Mouse (Mus musculus) liver, embryonic 15.5 days (tissue): ENCODE results near the gene Lpp. TPM values are rescaled to one million over a fixed set of nuclear protein-coding genes. Genes with fewer than 3 reads are reported as not detected.

ENCODE experiments used
- ATAC-seq: fragments of 200-750 bp; cut with Nextera tagmentation; 2 replicates; pipeline ENCODE4 v1.8.0; 2017; ENCODE audit warnings: moderate number of reproducible peaks, mild to moderate bottlenecking, moderate library complexity; ENCODE audit not compliant: insufficient read depth
- H3K27ac ChIP-seq: fragments of 300-500 bp; sonication (generic); replicated peaks from 2 replicates; pipeline ENCODE4 v1.5.1; 2015; ENCODE audit warnings: mild to moderate bottlenecking, inconsistent platforms
- H3K27me3 ChIP-seq: fragments of 300-500 bp; sonication (generic); 2 replicates; pipeline ENCODE4 v1.6.1; 2015; ENCODE audit warnings: mild to moderate bottlenecking, inconsistent platforms
- H3K36me3 ChIP-seq: fragments of 300-500 bp; sonication (generic); replicated peaks from 2 replicates; pipeline ENCODE4 v1.6.1; 2015; ENCODE audit warnings: moderate library complexity, mild to moderate bottlenecking, inconsistent platforms
- H3K4me1 ChIP-seq: fragments of 300-500 bp; sonication (generic); replicated peaks from 2 replicates; pipeline ENCODE4 v1.6.1; 2015; ENCODE audit warnings: inconsistent platforms
- H3K4me2 ChIP-seq: fragments of 300-500 bp; sonication (generic); 2 replicates; pipeline ENCODE4 v1.6.1; 2015; ENCODE audit warnings: moderate library complexity, mild to moderate bottlenecking, inconsistent platforms
- H3K4me3 ChIP-seq: fragments of 300-500 bp; sonication (generic); replicated peaks from 2 replicates; pipeline ENCODE4 v1.5.1; 2015; ENCODE audit warnings: mild to moderate bottlenecking, inconsistent platforms
- H3K9ac ChIP-seq: fragments of 300-500 bp; sonication (generic); 2 replicates; pipeline ENCODE4 v1.6.1; 2015; ENCODE audit warnings: moderate library complexity, mild to moderate bottlenecking, inconsistent platforms
- H3K9me3 ChIP-seq: fragments of 300-500 bp; sonication (generic); replicated peaks from 2 replicates; pipeline ENCODE4 v1.6.1; 2016; ENCODE audit warnings: inconsistent platforms
- WGBS: fragments of 180-500 bp; shearing (Covaris S2); methylation state at CpG from one replicate; pipeline ENCODE4 v1.1.7; 2015; ENCODE audit warnings: mixed read lengths; ENCODE audit not compliant: insufficient replicate concordance; 5-methylcytosine and 5-hydroxymethylcytosine counted together
- polyA plus RNA-seq: library from polyadenylated mRNA; unstranded; fragments of >200 nt; fragmentation: Nextera tagmentation; extraction: Ambion mirVana; gene quantifications from 2 replicates; pipeline ENCODE4 v1.2.1, GENCODE M21; 2015

Gene Lpp
- polyA plus RNA-seq, 1 experiment from 2014 or later: 7.2 TPM

GRCm38 (mm10) chr16:24560998-24561397 lies 167.7 kb downstream of the Lpp start:
- Histone ChIP-seq H3K4me3 (no peak overlapping the region), H3K9ac (no peak overlapping the region), H3K27me3 (no peaks in the 10 kb centered on the region), H3K36me3 (no peaks in the 10 kb centered on the region), H3K4me2 (no peak overlapping the region), H3K4me1 (no peaks in the 10 kb centered on the region), H3K9me3 (no peaks in the 10 kb centered on the region), H3K27ac (no peak overlapping the region)
- ATAC-seq: no peak
- WGBS: 70% methylated on average over 2 of the region's 2 CpGs

DNA sequence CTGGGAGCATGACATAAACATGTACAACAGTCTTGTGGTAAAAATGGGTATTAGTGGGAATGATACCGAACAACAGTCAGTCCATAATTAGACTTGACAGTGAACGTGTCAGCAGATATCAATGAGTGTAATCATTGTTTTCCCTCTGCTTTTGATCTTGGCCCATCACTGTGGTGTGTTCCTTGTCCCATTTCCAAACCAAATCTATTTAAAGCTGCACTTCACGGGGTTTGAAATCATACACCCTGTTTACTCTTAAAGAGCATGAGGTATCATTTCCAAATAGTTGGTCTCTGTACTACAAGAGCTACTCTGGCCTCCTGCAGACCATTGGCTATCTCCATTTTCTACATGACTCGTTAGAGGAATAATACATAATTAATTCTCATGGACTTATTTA lies 168.3 kb downstream of the Lpp start:
- no peak for ATAC-seq
- Histone ChIP-seq H3K9me3 (no peaks in the 10 kb centered on the region), H3K36me3 (no peaks in the 10 kb centered on the region), H3K4me1 (no peaks in the 10 kb centered on the region), H3K9ac (no peak overlapping the region), H3K4me3 (no peak overlapping the region), H3K27me3 (no peaks in the 10 kb centered on the region), H3K27ac (no peak overlapping the region), H3K4me2 (no peak overlapping the region)
- WGBS: 53% methylated on average over 4 of the region's 4 CpGs

DNA sequence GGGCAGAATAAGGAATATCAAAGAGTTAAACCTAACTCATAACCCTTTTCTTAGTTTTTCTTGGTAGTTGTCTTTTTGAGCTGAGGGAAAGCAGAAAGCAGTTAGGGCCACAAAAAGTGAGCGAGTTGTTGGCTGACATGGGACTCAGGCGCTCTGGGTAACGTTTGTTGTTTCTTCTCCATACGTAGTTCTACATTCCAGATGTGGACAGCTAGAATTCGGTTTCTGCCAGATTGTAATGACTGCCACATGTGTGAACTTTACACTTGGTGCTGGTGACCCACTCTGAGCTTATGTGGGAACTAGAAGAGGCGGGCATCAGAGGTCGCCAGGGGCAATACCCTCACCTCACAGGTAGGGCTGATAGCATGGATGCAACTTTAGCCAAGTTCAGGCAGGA lies 172.0 kb downstream of the Lpp start:
- H3K36me3 ChIP-seq: no peaks in the 10 kb centered on the region
- ATAC-seq: no peak
- no peak overlapping the region for H3K4me2 ChIP-seq
- H3K27ac ChIP-seq: no peak overlapping the region
- 66% methylated on average over 7 of the region's 7 CpGs for WGBS
- H3K4me3 ChIP-seq: no peak overlapping the region
- H3K27me3 ChIP-seq: no peaks in the 10 kb centered on the region
- no peak overlapping the region for H3K9ac ChIP-seq
- 0 out of 2 replicates have a peak, but pooled peaks cover 2% of the 10 kb centered on the region for H3K4me1 ChIP-seq
- no peaks in the 10 kb centered on the region for H3K9me3 ChIP-seq

DNA sequence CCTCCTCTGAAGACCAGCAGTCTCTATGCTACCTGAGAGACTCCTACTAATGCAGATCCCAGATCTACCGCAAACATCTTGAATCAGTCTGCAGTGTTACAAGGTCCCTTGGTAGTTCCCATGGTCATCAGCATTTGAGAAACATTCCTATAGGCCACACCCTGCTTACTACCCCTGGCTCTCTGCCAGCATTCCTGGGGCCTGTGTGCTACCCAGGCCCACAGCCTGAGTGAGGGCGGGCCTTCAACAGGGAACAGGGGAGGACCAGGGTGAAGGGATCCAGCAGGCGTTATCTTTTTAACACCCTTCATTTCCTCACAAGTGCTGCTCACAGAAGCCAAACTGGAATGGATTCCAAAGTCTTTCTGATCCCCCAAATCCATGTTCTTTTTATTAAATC lies 173.0 kb downstream of the Lpp start:
- no peak for ATAC-seq
- WGBS: 60% methylated on average over 3 of the region's 3 CpGs
- no peaks in the 10 kb centered on the region for H3K27me3 ChIP-seq
- H3K4me2 ChIP-seq: no peak overlapping the region
- no peaks in the 10 kb centered on the region for H3K36me3 ChIP-seq
- H3K9ac ChIP-seq: no peak overlapping the region
- no peaks in the 10 kb centered on the region for H3K9me3 ChIP-seq
- H3K4me1 ChIP-seq: 0 out of 2 replicates have a peak, but pooled peaks cover 2% of the 10 kb centered on the region
- H3K27ac ChIP-seq: no peak overlapping the region
- no peak overlapping the region for H3K4me3 ChIP-seq

DNA sequence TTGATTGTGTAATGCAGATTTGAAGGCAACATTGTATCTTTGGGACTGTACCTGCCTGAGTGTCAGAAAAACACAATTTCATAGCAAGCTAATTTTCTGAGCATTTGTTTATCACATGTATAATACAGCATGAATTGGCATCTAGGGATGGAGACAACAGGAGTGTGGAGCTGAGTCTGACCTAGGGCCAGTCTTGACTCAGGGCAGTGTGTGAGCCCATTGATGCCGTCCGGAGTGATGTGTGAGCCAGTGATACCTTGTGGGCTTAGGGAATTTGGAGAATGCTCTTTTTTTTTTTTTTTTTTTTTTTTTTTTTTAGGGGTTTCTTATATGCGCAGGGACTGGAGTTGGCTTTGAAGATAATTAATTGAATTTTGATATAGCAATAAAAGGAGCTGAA lies 174.3 kb downstream of the Lpp start:
- ATAC-seq: no peak
- no peaks in the 10 kb centered on the region for H3K9me3 ChIP-seq
- no peak overlapping the region for H3K9ac ChIP-seq
- H3K27ac ChIP-seq: no peak overlapping the region
- H3K27me3 ChIP-seq: no peaks in the 10 kb centered on the region
- no peak overlapping the region for H3K4me2 ChIP-seq
- WGBS: 69% methylated on average over 3 of the region's 3 CpGs
- no peaks in the 10 kb centered on the region for H3K36me3 ChIP-seq
- no peak overlapping the region for H3K4me3 ChIP-seq
- H3K4me1 ChIP-seq: 0 out of 2 replicates have a peak, but pooled peaks cover 2% of the 10 kb centered on the region

DNA sequence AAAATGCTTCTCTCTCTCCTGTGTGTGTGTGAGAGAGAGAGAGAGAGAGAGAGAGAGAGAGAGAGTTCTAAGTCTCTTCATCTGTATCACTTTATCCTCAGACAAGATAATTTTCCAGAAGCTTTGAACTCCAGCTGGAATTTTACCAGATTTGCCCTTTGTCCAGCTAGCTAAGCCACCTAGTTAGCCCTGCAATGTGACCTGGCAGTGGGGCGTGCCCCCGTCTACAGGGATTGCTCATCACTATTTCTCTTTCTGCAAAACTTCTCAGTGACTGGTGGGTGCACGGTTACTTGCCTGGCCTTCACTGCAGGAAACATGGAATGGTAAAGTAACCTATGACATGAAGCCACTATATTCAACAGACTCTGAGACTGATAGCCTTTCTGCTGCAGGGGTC lies 174.8 kb downstream of the Lpp start:
- ATAC-seq: no peak
- 58% methylated on average over 3 of the region's 3 CpGs for WGBS

DNA sequence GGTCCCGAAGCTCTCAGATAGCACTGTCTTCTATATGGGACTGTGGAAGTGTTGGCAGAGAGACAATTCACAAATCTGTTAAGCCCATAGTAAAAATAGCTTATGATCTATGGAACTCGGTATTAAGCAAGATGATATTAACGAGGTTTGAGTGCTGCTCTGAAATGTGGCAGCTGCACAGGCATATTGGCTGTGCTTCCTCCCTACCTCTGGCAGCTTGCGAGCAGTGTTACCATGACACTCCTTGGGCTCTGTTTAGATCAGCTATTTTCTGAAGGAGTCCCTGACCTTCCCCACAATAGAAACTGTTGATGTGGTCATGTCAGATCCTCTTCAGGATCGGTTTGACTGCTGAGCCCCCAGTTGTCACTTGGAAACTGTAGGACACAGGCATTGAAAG lies 176.4 kb downstream of the Lpp start:
- H3K27me3 ChIP-seq: no peaks in the 10 kb centered on the region
- 57% methylated on average over 5 of the region's 5 CpGs for WGBS
- H3K36me3 ChIP-seq: no peaks in the 10 kb centered on the region
- no peak overlapping the region for H3K4me3 ChIP-seq
- ATAC-seq: no peak
- no peaks in the 10 kb centered on the region for H3K9me3 ChIP-seq
- H3K4me2 ChIP-seq: no peak overlapping the region
- 0 out of 2 replicates have a peak, but pooled peaks cover 2% of the 10 kb centered on the region for H3K4me1 ChIP-seq
- H3K27ac ChIP-seq: no peak overlapping the region
- H3K9ac ChIP-seq: no peak overlapping the region

More for the DNA sequence above, 174.8 kb downstream of the Lpp start:
- Histone ChIP-seq H3K4me2 (no peak overlapping the region), H3K4me3 (no peak overlapping the region), H3K27ac (no peak overlapping the region), H3K9me3 (no peaks in the 10 kb centered on the region), H3K4me1 (0 out of 2 replicates have a peak, but pooled peaks cover 2% of the 10 kb centered on the region), H3K36me3 (no peaks in the 10 kb centered on the region), H3K27me3 (no peaks in the 10 kb centered on the region), H3K9ac (no peak overlapping the region)

- Histone ChIP-seq H3K27ac (no peak overlapping the region), H3K4me3 (no peak overlapping the region), H3K9ac (no peak overlapping the region), H3K4me2 (no peak overlapping the region), H3K36me3 (no peaks in the 10 kb centered on the region), H3K9me3 (no peaks in the 10 kb centered on the region), H3K27me3 (no peaks in the 10 kb centered on the region), H3K4me1 (no peaks in the 10 kb centered on the region)
- 63% methylated on average over 2 of the region's 2 CpGs for WGBS
- no peak for ATAC-seq
Measured at GRCm38 (mm10) chr16:24576999-24577398, 183.7 kb downstream of the Lpp start.

GRCm38 (mm10) chr16:24577798-24578197 lies 184.5 kb downstream of the Lpp start:
- Histone ChIP-seq H3K4me3 (no peak overlapping the region), H3K27ac (no peak overlapping the region), H3K4me2 (no peak overlapping the region), H3K36me3 (no peaks in the 10 kb centered on the region), H3K9me3 (no peaks in the 10 kb centered on the region), H3K9ac (no peak overlapping the region), H3K4me1 (no peaks in the 10 kb centered on the region), H3K27me3 (no peaks in the 10 kb centered on the region)
- WGBS: 51% methylated on average over 2 of the region's 2 CpGs
- ATAC-seq: no peak

DNA sequence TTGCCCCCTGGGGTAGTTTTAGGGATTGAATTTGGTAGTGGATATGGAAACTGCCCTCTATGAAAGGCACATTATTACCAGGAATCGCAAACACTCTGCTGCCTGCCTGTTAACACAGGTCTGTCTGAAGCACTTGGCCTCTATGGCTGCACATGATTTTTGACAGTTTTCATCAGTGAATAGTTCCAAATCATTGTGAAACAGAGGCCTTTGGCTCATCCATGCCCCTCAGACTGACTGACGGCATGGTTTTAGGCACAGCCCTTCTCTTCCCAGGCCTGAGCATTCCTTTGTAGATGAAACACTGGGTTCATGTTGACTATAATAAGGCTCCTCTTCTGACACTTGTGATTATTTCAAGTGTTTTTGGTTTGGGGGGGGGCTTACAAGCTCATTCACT lies 189.5 kb downstream of the Lpp start:
- Histone ChIP-seq H3K4me1 (no peaks in the 10 kb centered on the region), H3K36me3 (no peaks in the 10 kb centered on the region), H3K4me2 (no peak overlapping the region), H3K4me3 (no peak overlapping the region), H3K27ac (no peak overlapping the region), H3K27me3 (no peaks in the 10 kb centered on the region), H3K9ac (no peak overlapping the region), H3K9me3 (no peaks in the 10 kb centered on the region)
- WGBS: 84% methylated on average over 2 of the region's 2 CpGs
- ATAC-seq: no peak

DNA sequence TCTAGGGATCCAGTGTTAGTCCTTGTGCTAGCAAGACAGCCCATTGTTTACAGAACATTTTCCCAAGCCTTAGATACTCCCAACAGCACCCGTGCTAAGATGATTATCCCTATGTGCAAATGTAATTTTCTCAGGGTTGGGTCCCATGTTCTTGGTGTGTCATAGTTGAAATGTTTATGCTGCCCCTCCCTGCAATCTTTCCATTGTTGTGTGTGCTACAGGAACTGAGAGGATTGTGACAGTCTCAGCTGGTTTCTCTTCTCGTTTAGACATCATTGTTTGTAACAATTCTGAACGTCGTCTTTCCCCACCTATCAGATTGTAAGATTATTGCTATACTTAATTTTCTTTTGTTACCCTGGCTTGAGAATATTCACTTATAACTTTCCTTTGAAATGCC lies 200.2 kb downstream of the Lpp start:
- no peak overlapping the region for H3K9ac ChIP-seq
- 56% methylated on average over 4 of the region's 4 CpGs for WGBS

GRCm38 (mm10) chr16:24594508-24594907 lies 201.2 kb downstream of the Lpp start:
- Histone ChIP-seq H3K4me1 (no peaks in the 10 kb centered on the region), H3K36me3 (no peaks in the 10 kb centered on the region), H3K4me2 (no peak overlapping the region), H3K27me3 (no peaks in the 10 kb centered on the region), H3K27ac (no peak overlapping the region), H3K4me3 (no peak overlapping the region), H3K9ac (no peak overlapping the region), H3K9me3 (no peaks in the 10 kb centered on the region)
- WGBS: 55% methylated on average over 5 of the region's 5 CpGs
- no peak for ATAC-seq

More for the DNA sequence above, 200.2 kb downstream of the Lpp start:
- Histone ChIP-seq H3K27ac (no peak overlapping the region), H3K4me2 (no peak overlapping the region), H3K4me1 (no peaks in the 10 kb centered on the region), H3K9me3 (no peaks in the 10 kb centered on the region), H3K4me3 (no peak overlapping the region), H3K36me3 (no peaks in the 10 kb centered on the region), H3K27me3 (no peaks in the 10 kb centered on the region)
- no peak for ATAC-seq
